Mouse (Mus musculus) CH12.LX (cell line): ENCODE measurements around the gene Olfr690. TPM values are rescaled to one million over a fixed set of nuclear protein-coding genes. Genes with fewer than 3 reads are reported as not detected.

Experiments
- DNase-seq: peaks from one replicate; pipeline ENCODE4 v3.0.0-alpha.2; 2013; ENCODE audit errors: extremely low read depth
- H3K27ac ChIP-seq: 2 replicates; pipeline ENCODE4 v1.5.1; 2012; ENCODE audit warnings: low read depth, mild to moderate bottlenecking, control low read depth, moderate library complexity; ENCODE audit not compliant: insufficient read depth
- H3K27me3 ChIP-seq: replicated peaks from 2 replicates; pipeline ENCODE3; 2012; ENCODE audit warnings: inconsistent platforms
- H3K36me3 ChIP-seq, 2 experiments: replicated peaks in 1 of 2; 2 replicates each; pipeline versions ENCODE3 to v1.6.1; 2012; ENCODE audit warnings: inconsistent platforms in 1 of 2, low read length in 1 of 2, mild to moderate bottlenecking in 1 of 2, mixed read lengths in 1 of 2, moderate library complexity in 1 of 2; ENCODE audit not compliant: control insufficient read depth in 1 of 2, insufficient read depth in 1 of 2
- H3K4me1 ChIP-seq, 2 experiments: 2 replicates each; pipeline ENCODE4 v1.6.1; 2012; ENCODE audit warnings: inconsistent platforms in 1 of 2, moderate library complexity in 1 of 2; ENCODE audit not compliant: insufficient read depth in 2 of 2, control insufficient read depth in 1 of 2
- H3K4me2 ChIP-seq: 2 replicates; pipeline ENCODE4 v1.6.1; 2012; ENCODE audit warnings: low read depth, mild to moderate bottlenecking, control low read depth; ENCODE audit not compliant: poor library complexity, insufficient read depth, severe bottlenecking
- H3K4me3 ChIP-seq, 3 experiments: fragments of 150-350 bp in 1 of 3; sonication (generic) in 1 of 3; replicated peaks in 1 of 3; 2 replicates each; pipeline versions ENCODE3 to v1.5.1; 2011 to 2012; ENCODE audit warnings: low read depth in 2 of 3, low read length in 2 of 3, mild to moderate bottlenecking in 2 of 3, moderate library complexity in 2 of 3, control low read depth in 1 of 3, improper control_type of control experiment in 1 of 3, inconsistent platforms in 1 of 3, mixed read lengths in 1 of 3; ENCODE audit not compliant: poor library complexity in 1 of 3
- H3K79me2 ChIP-seq: replicated peaks from 2 replicates; pipeline ENCODE4 v1.6.1; 2012; ENCODE audit warnings: mild to moderate bottlenecking, moderate library complexity; ENCODE audit not compliant: control insufficient read depth, poor library complexity, insufficient read depth, severe bottlenecking; ENCODE audit errors: extremely low read depth
- H3K9ac ChIP-seq: 2 replicates; pipeline ENCODE4 v1.6.1; 2012; ENCODE audit warnings: low read depth, mild to moderate bottlenecking, control low read depth, moderate library complexity; ENCODE audit not compliant: insufficient read depth
- H3K9me3 ChIP-seq: replicated peaks from 2 replicates; pipeline ENCODE3; 2012; ENCODE audit warnings: low read length, inconsistent platforms, mixed read lengths
- CHD1 ChIP-seq: IDR thresholded peaks from 2 replicates; pipeline ENCODE4 v1.6.1; 2012; ENCODE audit warnings: low read depth, low read length, improper control_type of control experiment, inconsistent platforms
- CTCF ChIP-seq, 2 experiments: IDR thresholded peaks in 1 of 2; conservative IDR thresholded peaks in 1 of 2; 2 replicates each; pipeline ENCODE4 v1.5.1; 2011 to 2012; ENCODE audit warnings: low read depth in 2 of 2, low read length in 2 of 2, improper control_type of control experiment in 1 of 2, inconsistent platforms in 1 of 2, mild to moderate bottlenecking in 1 of 2, moderate library complexity in 1 of 2
- E2F4 ChIP-seq: IDR thresholded peaks from 2 replicates; pipeline ENCODE4 v1.6.1; 2011; ENCODE audit warnings: low read depth, low read length, improper control_type of control experiment; ENCODE audit not compliant: insufficient replicate concordance
- IRF4 ChIP-seq: IDR thresholded peaks from 2 replicates; pipeline ENCODE4 v1.6.1; 2014; ENCODE audit warnings: low read depth, mild to moderate bottlenecking, inconsistent platforms, low read length, improper control_type of control experiment
- KAT2A ChIP-seq: IDR thresholded peaks from 2 replicates; pipeline ENCODE4 v1.6.1; 2012; ENCODE audit warnings: low read length, improper control_type of control experiment, inconsistent platforms; ENCODE audit not compliant: insufficient replicate concordance
- MAX ChIP-seq: IDR thresholded peaks from 2 replicates; pipeline ENCODE4 v1.6.1; 2011; ENCODE audit warnings: low read length, improper control_type of control experiment
- MAZ ChIP-seq: IDR thresholded peaks from 2 replicates; pipeline ENCODE4 v1.6.1; 2012; ENCODE audit warnings: low read depth, mild to moderate bottlenecking, inconsistent platforms, low read length, improper control_type of control experiment, moderate library complexity
- PAX5 ChIP-seq: IDR thresholded peaks from 2 replicates; pipeline ENCODE4 v1.6.1; 2012; ENCODE audit warnings: low read length, inconsistent platforms, mixed read lengths
- POLR2A ChIP-seq: IDR thresholded peaks from 2 replicates; pipeline ENCODE4 v1.6.1; 2011; ENCODE audit warnings: low read depth, mild to moderate bottlenecking, improper control_type of control experiment, low read length
- POLR2AphosphoS2 ChIP-seq: IDR thresholded peaks from 2 replicates; pipeline ENCODE4 v1.6.1; 2011; ENCODE audit warnings: low read depth, low read length, improper control_type of control experiment
- RCOR1 ChIP-seq: conservative IDR thresholded peaks from 2 replicates; pipeline ENCODE4 v1.6.1; 2012; ENCODE audit warnings: low read depth, mild to moderate bottlenecking, inconsistent platforms, low read length, improper control_type of control experiment
- TBP ChIP-seq: conservative IDR thresholded peaks from 2 replicates; pipeline ENCODE4 v1.6.1; 2011; ENCODE audit warnings: low read depth, low read length, improper control_type of control experiment
- TCF12 ChIP-seq: IDR thresholded peaks from 2 replicates; pipeline ENCODE4 v1.6.1; 2014; ENCODE audit warnings: low read depth, mild to moderate bottlenecking, inconsistent platforms, low read length, improper control_type of control experiment
- UBTF ChIP-seq: IDR thresholded peaks from 2 replicates; pipeline ENCODE4 v1.6.1; 2012; ENCODE audit warnings: low read depth, mild to moderate bottlenecking, inconsistent platforms, low read length, improper control_type of control experiment, moderate library complexity
- USF1 ChIP-seq: IDR thresholded peaks from 2 replicates; pipeline ENCODE4 v1.6.1; 2014; ENCODE audit warnings: low read depth, mild to moderate bottlenecking, inconsistent platforms, low read length, improper control_type of control experiment
- USF2 ChIP-seq: conservative IDR thresholded peaks from 2 replicates; pipeline ENCODE4 v1.6.1; 2011; ENCODE audit warnings: low read depth, low read length, improper control_type of control experiment
- ZKSCAN1 ChIP-seq: IDR thresholded peaks from 2 replicates; pipeline ENCODE4 v1.6.1; 2012; ENCODE audit warnings: low read depth, inconsistent platforms, low read length, improper control_type of control experiment, borderline replicate concordance
- ZMIZ1 ChIP-seq: IDR thresholded peaks from 2 replicates; pipeline ENCODE4 v1.6.1; 2012; ENCODE audit warnings: low read depth, mild to moderate bottlenecking, inconsistent platforms, low read length, improper control_type of control experiment
- ZNF384 ChIP-seq: IDR thresholded peaks from 2 replicates; pipeline ENCODE4 v1.6.1; 2012; ENCODE audit warnings: low read depth, low read length, improper control_type of control experiment, inconsistent platforms
- dilution Hi-C: fragments of 300-500 bp; cut with MboI; formaldehyde crosslinking; loops from 2 replicates; pipeline ENCODE4 v1.14.3; 2020; ENCODE audit warnings: low sequenced_read_pairs; ENCODE audit not compliant: extremely low pct_unique_long_range_greater_than_20kb, extremely low pct_ligation_motif_present
- in situ Hi-C: fragments of 300-500 bp; cut with MboI; formaldehyde crosslinking; loops from 3 replicates; pipeline ENCODE4 v1.14.3; 2019; ENCODE audit warnings: low sequenced_read_pairs, low pct_ligation_motif_present, low pct_unique_long_range_greater_than_20kb, mixed read lengths
- polyA plus RNA-seq: library from polyadenylated mRNA; unstranded; fragments of >175 nt; gene quantifications from 2 replicates; pipeline ENCODE4 v1.2.1, GENCODE M21; 2012; ENCODE audit warnings: low read depth; ENCODE audit not compliant: insufficient read length
- total RNA-seq, 2 experiments: library from RNA; depleted of rRNA; stranded (reverse); fragments of 300-350 nt in 1 of 2; fragments of >200 nt in 1 of 2; gene quantifications; 2 replicates each; pipeline ENCODE4 v1.2.3; 2012 to 2014

Gene Olfr690
- total and polyA plus RNA-seq, 3 experiments: not detected

- no peaks in the 10 kb centered on the region for H3K9me3 ChIP-seq
- no peaks in the 10 kb centered on the region for H3K27me3 ChIP-seq
- H3K4me1 ChIP-seq: no peaks in the 10 kb centered on the region
- DNase-seq: no peak
- H3K4me2 ChIP-seq: no peak within 1 kb of the TSS
- TF ChIP-seq POLR2AphosphoS2: no peak
- TF ChIP-seq RCOR1: no peak
- TF ChIP-seq TBP: no peak
- in situ Hi-C loops: no loop called here
- dilution Hi-C loops: no loop called here
- no peak within 1 kb of the TSS for H3K4me3 ChIP-seq
- no peak within 1 kb of the TSS for H3K27ac ChIP-seq
- H3K9ac ChIP-seq: no peak within 1 kb of the TSS
- H3K36me3 ChIP-seq: no peaks in the 10 kb centered on the region
- no peaks in the 10 kb centered on the region for H3K79me2 ChIP-seq
Measured at GRCm38 (mm10) chr7:105310865-105311264, 23.0 kb downstream of the Olfr690 start, which contains the start of gene Olfr689. TSS of gene Olfr689 (plus strand) at chr7:105311165.

DNA sequence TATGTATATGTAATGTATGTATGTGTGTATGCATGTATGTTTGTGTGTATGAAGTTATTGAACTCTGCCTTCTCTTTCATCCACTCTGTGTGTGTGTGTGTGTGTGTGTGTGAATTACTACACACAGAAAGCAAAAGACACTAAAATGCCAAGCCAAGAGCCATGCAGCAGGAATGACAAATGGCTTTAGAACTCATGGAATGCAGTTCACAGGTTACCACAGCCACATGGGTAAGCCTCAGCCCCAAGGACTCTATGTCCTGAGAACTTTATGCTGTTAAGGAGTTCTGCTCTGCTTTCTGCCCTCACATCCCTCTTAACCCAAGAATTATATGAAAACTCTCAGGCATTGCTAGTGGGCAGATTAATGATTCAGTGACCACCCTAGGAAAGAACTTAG lies 43.9 kb downstream of the Olfr690 start:
- Histone ChIP-seq H3K4me2 (no peak overlapping the region), H3K9me3 (no peaks in the 10 kb centered on the region), H3K36me3 (no peaks in the 10 kb centered on the region), H3K27ac (no peak overlapping the region), H3K27me3 (no peaks in the 10 kb centered on the region), H3K4me3 (no peak overlapping the region), H3K9ac (no peak overlapping the region), H3K4me1 (no peaks in the 10 kb centered on the region), H3K79me2 (no peaks in the 10 kb centered on the region)
- TF ChIP-seq ZMIZ1 (no peak), PAX5 (no peak), USF2 (no peak), MAZ (no peak), TBP (no peak), CHD1 (no peak), KAT2A (no peak), IRF4 (no peak), CTCF (conservative IDR thresholded peaks at IDR 0.05 in 1 of 2, IDR thresholded peaks at IDR 0.05 in 1 of 2; ENCODE audit: low read depth in 2 of 2, low read length in 2 of 2) (no peak), ZNF384 (no peak), POLR2A (no peak), USF1 (no peak), E2F4 (no peak), UBTF (no peak), MAX (no peak), TCF12 (no peak), POLR2AphosphoS2 (no peak), ZKSCAN1 (no peak)
- in situ Hi-C loops: no loop called here
- dilution Hi-C loops: no loop called here
- no peak for DNase-seq
